Comparison of ENCODE assay signal across 8 mouse cellular contexts in genomic region chr10:96132161-96132560, GRCm38 (mm10). TPM values are rescaled to one million over a fixed set of nuclear protein-coding genes. Genes with fewer than 3 reads are reported as not detected.
DNase-seq lines count a peak whose midpoint lies in the region; ATAC-seq lines count a peak whose summit lies in the region.
"Had no signal": no experiment of that assay in that cellular context is flagged by ENCODE, and none has a peak within 500 bp of the region (broad histone marks: within the 10 kb centered on the region; RNA-seq: fewer than 3 reads in every experiment).

No protein-coding gene starts in this region.

- H3K27me3 ChIP-seq in forebrain, embryonic 13.5 days, result no peaks in the 10 kb centered on the region
- no peaks in the 10 kb centered on the region for H3K27me3 ChIP-seq in hindbrain, embryonic 16.5 days (replicated peaks; ENCODE audit: control insufficient read depth, insufficient read depth, low read length)
- H3K27me3 ChIP-seq: limb, embryonic 15.5 days had no signal

- H3K4me2 ChIP-seq in forebrain, embryonic 13.5 days, result no peak overlapping the region
- no peak overlapping the region for H3K4me2 ChIP-seq in hindbrain, embryonic 16.5 days (ENCODE audit: low read length)
- H3K4me2 ChIP-seq: limb, embryonic 15.5 days had no signal

- H3K9ac ChIP-seq in forebrain, embryonic 13.5 days, result no peak overlapping the region
- no peak overlapping the region for H3K9ac ChIP-seq in hindbrain, embryonic 16.5 days (ENCODE audit: low read depth, low read length)
- H3K9ac ChIP-seq: limb, embryonic 15.5 days had no signal

- no peak overlapping the region for H3K27ac ChIP-seq in forebrain, embryonic 13.5 days
- no peak overlapping the region for H3K27ac ChIP-seq in hindbrain, embryonic 16.5 days (ENCODE audit: low read depth, low read length)
- peak overlapping the region; percentile 8; the same call in 1 of the 2 replicates for H3K27ac ChIP-seq in macrophage
- H3K27ac ChIP-seq: limb, embryonic 15.5 days had no signal

- peak; percentile 74 for ATAC-seq in forebrain, embryonic 13.5 days
- peak; percentile 78 for ATAC-seq in hindbrain, embryonic 16.5 days

- no peaks in the 10 kb centered on the region for H3K36me3 ChIP-seq in forebrain, embryonic 13.5 days (ENCODE audit: poor library complexity, severe bottlenecking)
- H3K36me3 ChIP-seq in hindbrain, embryonic 16.5 days (ENCODE audit: control insufficient read depth, insufficient read depth, low read length), result no peaks in the 10 kb centered on the region
- no peaks in the 10 kb centered on the region for H3K36me3 ChIP-seq in macrophage (ENCODE audit: inconsistent target)
- H3K36me3 ChIP-seq: limb, embryonic 15.5 days had no signal

- H3K4me1 ChIP-seq in forebrain, embryonic 13.5 days, result no peaks in the 10 kb centered on the region
- no peaks in the 10 kb centered on the region for H3K4me1 ChIP-seq in hindbrain, embryonic 16.5 days (ENCODE audit: control insufficient read depth, insufficient read depth, low read depth, low read length)

- no peaks in the 10 kb centered on the region for H3K79me2 ChIP-seq in macrophage (ENCODE audit: inconsistent target)

- H3K4me3 ChIP-seq in forebrain, embryonic 13.5 days, result no peak overlapping the region
- H3K4me3 ChIP-seq in hindbrain, embryonic 16.5 days (ENCODE audit: low read length), result no peak overlapping the region
- no peak overlapping the region for H3K4me3 ChIP-seq in macrophage (ENCODE audit: inconsistent target)
- H3K4me3 ChIP-seq: limb, embryonic 15.5 days had no signal

- 32% methylated on average over 6 of the region's 6 CpGs for WGBS in forebrain, embryonic 13.5 days
- WGBS in hindbrain, embryonic 16.5 days, result 39% methylated on average over 6 of the region's 6 CpGs
- WGBS in macrophage (ENCODE audit: missing documents), result 28% methylated on average over 6 of the region's 6 CpGs

- peak; percentile 48 for DNase-seq in R1 (ENCODE audit: low read depth, low spot score)
- peak; percentile 1 for DNase-seq in c-Kit-positive CD71-positive TER-119-positive erythroid progenitor cells, embryonic 14.5 days (ENCODE audit: low spot score)
- peak; percentile 65 to 78 for DNase-seq in layer of hippocampus, postnatal 14 days (ENCODE audit: low spot score in 2 of 2)
- peak; percentile 60 for DNase-seq in right cerebral cortex, postnatal 14 days

- H3K9me3 ChIP-seq in forebrain, embryonic 13.5 days (replicated peaks), result no peaks in the 10 kb centered on the region
- H3K9me3 ChIP-seq in hindbrain, embryonic 16.5 days (ENCODE audit: control insufficient read depth, low read length), result no peaks in the 10 kb centered on the region
- H3K9me3 ChIP-seq: limb, embryonic 15.5 days had no signal

RNA-seq across cellular contexts. Expression of gene Gm5426, which starts 4.2 kb away (rescaled TPM):
- polyA plus RNA-seq in forebrain, embryonic 13.5 days (2015; fragmentation: Nextera tagmentation; extraction: Ambion mirVana), result not detected in 2 replicates
- polyA plus RNA-seq in hindbrain, embryonic 16.5 days (2015; fragmentation: Nextera tagmentation; extraction: Ambion mirVana), result not detected in 2 replicates
- not detected for total RNA-seq in layer of hippocampus, postnatal 14 days (2021)
- not detected for total RNA-seq in macrophage (2018; cell fraction: chromatin; rRNA removed)
- not detected for total RNA-seq in macrophage (2018; cell fraction: cytosol; rRNA removed)
- 1 to 10 TPM in 1 of 26 experiments, not detected in 25; 7.3 TPM for total RNA-seq in macrophage (2018; cell fraction: nucleus; rRNA removed)
- polyA plus RNA-seq in macrophage (2018), result not detected in 3 replicates
- polyA plus RNA-seq: limb, embryonic 15.5 days had no signal

Comparison
In these comparisons a context has a peak if more than half of its experiments do, and no peak if none do; other contexts are left out.
1. DNase-seq: peak in every context shown above with its lines; median percentile 72 in layer of hippocampus, postnatal 14 days; 60 in right cerebral cortex, postnatal 14 days; 48 in R1; 1 in c-Kit-positive CD71-positive TER-119-positive erythroid progenitor cells, embryonic 14.5 days.